ENCODE assay signal across 16 mouse cellular contexts in the genomic region with DNA sequence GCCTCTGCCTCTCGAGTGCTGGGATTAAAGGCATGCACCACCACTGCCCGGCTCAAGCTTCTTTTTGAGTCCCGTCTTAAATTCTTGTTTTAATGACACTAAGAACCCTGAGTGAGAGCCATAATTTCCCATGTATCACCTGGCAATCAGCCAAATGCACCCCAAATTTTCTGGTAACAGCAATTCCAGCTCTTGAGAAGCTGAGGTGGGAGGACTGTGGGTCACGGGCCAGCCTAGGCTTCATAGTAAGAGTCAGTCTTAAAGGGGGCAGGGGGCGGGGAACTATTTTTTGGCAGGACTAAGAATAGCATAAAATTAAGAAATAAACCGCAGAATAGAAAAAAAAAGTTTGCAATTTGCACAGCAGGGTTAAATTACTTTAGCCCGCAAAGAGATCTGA.
"Had no signal": no experiment of that assay in that cellular context is flagged by ENCODE, and none has a peak within 500 bp of the region (broad histone marks: within the 10 kb centered on the region; RNA-seq: fewer than 3 reads in every experiment).

No protein-coding gene starts in this region.

- H3K4me1 ChIP-seq: limb, embryonic 12.5 days; stomach, embryonic 15.5 days had no signal

- H3K27me3 ChIP-seq: limb, embryonic 15.5 days; stomach, embryonic 15.5 days had no signal

- H3K36me3 ChIP-seq: limb, embryonic 12.5 days; limb, embryonic 15.5 days; stomach, embryonic 15.5 days had no signal

- DNase-seq: kidney, adult 18-20 months; left cerebral cortex, postnatal 4 days; liver, postnatal 0 days; lung, postnatal 14 days; midbrain, embryonic 14.5 days; thymus, adult 2 months; thymus, postnatal 36 days had no signal

- H3K9me3 ChIP-seq: limb, embryonic 12.5 days; limb, embryonic 15.5 days; stomach, embryonic 15.5 days had no signal

- H3K4me2 ChIP-seq: limb, embryonic 12.5 days; limb, embryonic 15.5 days; liver, embryonic 11.5 days; lung, embryonic 14.5 days; midbrain, embryonic 11.5 days; stomach, embryonic 15.5 days had no signal

- ATAC-seq: inflammation-experienced regulatory T-cells, adult 6 months; intestine, embryonic 16.5 days; liver, postnatal 0 days had no signal

- H3K27ac ChIP-seq: limb, embryonic 12.5 days; limb, embryonic 15.5 days; liver, embryonic 14.5 days; stomach, embryonic 15.5 days had no signal

- H3K4me3 ChIP-seq: limb, embryonic 12.5 days; limb, embryonic 15.5 days; stomach, embryonic 15.5 days had no signal

- H3K9ac ChIP-seq: limb, embryonic 12.5 days; limb, embryonic 15.5 days; liver, embryonic 14.5 days; liver, postnatal 0 days; lung, embryonic 14.5 days; stomach, embryonic 15.5 days had no signal
